Mouse (Mus musculus) CH12.LX (cell line): ENCODE measurements around the gene A830018L16Rik.

Experiments
- CHD2 ChIP-seq: IDR thresholded peaks from 2 replicates; pipeline ENCODE4 v1.6.1; 2011; ENCODE audit warnings: low read length, improper control_type of control experiment
- CTCF ChIP-seq, 2 experiments: IDR thresholded peaks in 1 of 2; conservative IDR thresholded peaks in 1 of 2; 2 replicates each; pipeline ENCODE4 v1.5.1; 2011 to 2012; ENCODE audit warnings: low read depth in 2 of 2, low read length in 2 of 2, improper control_type of control experiment in 1 of 2, inconsistent platforms in 1 of 2, mild to moderate bottlenecking in 1 of 2, moderate library complexity in 1 of 2
- E2F4 ChIP-seq: IDR thresholded peaks from 2 replicates; pipeline ENCODE4 v1.6.1; 2011; ENCODE audit warnings: low read depth, low read length, improper control_type of control experiment; ENCODE audit not compliant: insufficient replicate concordance
- ETS1 ChIP-seq: conservative IDR thresholded peaks from 2 replicates; pipeline ENCODE4 v1.6.1; 2012; ENCODE audit warnings: low read depth, mild to moderate bottlenecking, inconsistent platforms, low read length, improper control_type of control experiment, moderate library complexity
- JUN ChIP-seq: IDR thresholded peaks from 2 replicates; pipeline ENCODE4 v1.6.1; 2011; ENCODE audit warnings: low read depth, mild to moderate bottlenecking, low read length, improper control_type of control experiment, moderate library complexity; ENCODE audit not compliant: insufficient read depth
- MAX ChIP-seq: IDR thresholded peaks from 2 replicates; pipeline ENCODE4 v1.6.1; 2011; ENCODE audit warnings: low read length, improper control_type of control experiment
- POLR2A ChIP-seq: IDR thresholded peaks from 2 replicates; pipeline ENCODE4 v1.6.1; 2011; ENCODE audit warnings: low read depth, mild to moderate bottlenecking, improper control_type of control experiment, low read length
- TCF12 ChIP-seq: IDR thresholded peaks from 2 replicates; pipeline ENCODE4 v1.6.1; 2014; ENCODE audit warnings: low read depth, mild to moderate bottlenecking, inconsistent platforms, low read length, improper control_type of control experiment
- USF1 ChIP-seq: IDR thresholded peaks from 2 replicates; pipeline ENCODE4 v1.6.1; 2014; ENCODE audit warnings: low read depth, mild to moderate bottlenecking, inconsistent platforms, low read length, improper control_type of control experiment
- ZC3H11A ChIP-seq: IDR thresholded peaks from 2 replicates; pipeline ENCODE4 v1.6.1; 2012; ENCODE audit warnings: low read depth, mild to moderate bottlenecking, inconsistent platforms, low read length, improper control_type of control experiment
- ZKSCAN1 ChIP-seq: IDR thresholded peaks from 2 replicates; pipeline ENCODE4 v1.6.1; 2012; ENCODE audit warnings: low read depth, inconsistent platforms, low read length, improper control_type of control experiment, borderline replicate concordance

GRCm38 (mm10) chr1:11990011-11990410 lies 576.1 kb downstream of the A830018L16Rik start:
- TF ChIP-seq CTCF (conservative IDR thresholded peaks at IDR 0.05 in 1 of 2, IDR thresholded peaks at IDR 0.05 in 1 of 2; ENCODE audit: low read depth in 2 of 2, low read length in 2 of 2) (no peak), POLR2A (no peak), ZC3H11A (no peak), ETS1 (no peak), TCF12 (no peak), CHD2 (no peak), ZKSCAN1 (no peak), MAX (no peak), JUN (no peak), E2F4 (no peak), USF1 (no peak)
